Mouse (Mus musculus): ENCODE measurements at regions not wholly inside any gene's neighbourhood (a gene's known extent, or its start where the extent isn't known, plus 50 kb on each side); places are given as distances from the start of the nearest gene placed in this dataset.

- TF ChIP-seq EP300 (IDR thresholded peaks at IDR 0.05), result no peak
- TF ChIP-seq CTCF (IDR thresholded peaks at IDR 0.05), result no peak
Observed at GRCm38 (mm10) chr3:123784127-123784526, 93.5 kb upstream of the Ndst3 start.
